Mouse (Mus musculus): Measurements from ENCODE around the gene Atg4c.

- TF ChIP-seq CTCF (IDR thresholded peaks at IDR 0.05; ENCODE audit: extremely low read depth, insufficient read depth, low read length) (no peak), POLR2A (IDR thresholded peaks at IDR 0.05; ENCODE audit: extremely low read depth, insufficient read depth, low read length) (no peak)
Observed at GRCm38 (mm10) chr4:99213123-99213522, 19.4 kb downstream of the Atg4c start.
